Mouse (Mus musculus) lung, adult 18-20 months (tissue): ENCODE measurements around the gene Ralgapa2.
A peak's percentile ranks its signal among the peaks of the same experiment; 100 is the strongest.
"Not testable (repeated sequence)": the region's sequence is repeated elsewhere in the genome, so short reads cannot be mapped to it uniquely, and the experiment has no call there.

ENCODE experiments used
- DNase-seq, 2 experiments: peaks; one replicate each; pipeline ENCODE4 v3.0.0; 2022; ENCODE audit warnings: mixed read lengths in 2 of 2

The Ralgapa2 gene

DNA sequence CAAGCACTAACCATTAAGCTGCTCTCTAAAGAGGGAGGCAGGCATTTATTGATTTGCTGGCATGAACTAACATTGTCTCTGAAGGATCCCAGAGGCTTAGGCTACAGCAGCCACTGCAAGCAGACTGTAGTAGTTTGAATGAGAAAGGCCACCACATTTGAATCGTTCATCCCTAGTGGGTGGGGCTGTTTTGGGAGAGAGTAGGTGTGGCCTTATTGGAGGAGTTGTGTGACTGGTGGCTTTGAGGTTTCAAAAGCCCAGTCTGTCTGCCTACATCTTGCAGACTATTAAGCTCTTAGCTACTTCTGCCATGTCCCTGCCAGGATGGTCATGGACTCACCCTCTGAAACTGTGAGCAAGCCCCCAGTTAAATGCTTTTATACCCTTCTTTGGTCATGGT is 15.1 kb downstream of the Ralgapa2 start:
- no peak for DNase-seq

DNA sequence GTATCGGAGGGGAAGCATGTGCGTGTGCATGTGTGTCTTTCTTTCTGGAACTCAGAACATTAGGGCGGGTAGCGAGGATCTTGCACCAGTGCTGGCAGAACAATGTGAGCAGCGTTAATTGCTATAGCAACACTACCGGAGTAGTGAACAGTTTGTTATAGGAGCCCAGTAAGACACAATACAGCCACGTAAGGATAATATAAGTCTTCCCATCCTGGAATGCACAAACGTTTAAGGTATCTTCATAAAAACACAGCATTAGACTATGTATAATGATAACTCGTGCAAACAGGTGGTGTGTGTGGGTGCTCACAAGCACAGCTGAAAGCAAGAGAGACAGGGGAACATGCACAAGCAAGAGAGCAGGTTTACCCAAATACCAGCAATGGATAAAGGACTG is 16.4 kb downstream of the Ralgapa2 start:
- no peak for DNase-seq

DNA sequence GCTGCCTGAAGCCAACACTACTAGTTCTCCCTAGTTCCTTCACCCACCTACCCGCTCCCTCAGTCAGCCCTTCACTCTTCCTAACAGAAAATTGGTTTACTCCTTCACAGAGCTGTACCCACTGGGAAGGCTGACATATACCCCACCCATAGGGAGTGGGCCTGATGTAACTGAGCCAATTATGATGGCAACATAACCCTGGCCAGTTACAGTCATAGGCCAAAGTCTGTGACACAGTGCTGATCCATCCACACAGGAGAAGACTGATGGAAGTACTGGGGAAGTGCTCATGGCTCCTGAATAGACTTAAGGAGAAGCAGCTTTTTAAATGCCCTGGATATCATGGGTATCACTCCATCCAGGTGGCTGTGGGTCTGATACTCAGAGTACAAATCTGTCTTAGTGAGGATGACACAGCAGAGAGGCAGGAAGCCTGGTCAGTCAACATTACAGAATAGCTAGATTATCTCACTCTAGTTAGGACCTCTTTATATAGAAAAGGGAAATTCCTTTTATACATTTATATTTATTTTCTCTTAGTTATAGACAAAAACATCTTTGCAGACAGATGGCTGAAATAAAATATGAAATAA is 18.7 kb downstream of the Ralgapa2 start:
- DNase-seq: no peak

DNA sequence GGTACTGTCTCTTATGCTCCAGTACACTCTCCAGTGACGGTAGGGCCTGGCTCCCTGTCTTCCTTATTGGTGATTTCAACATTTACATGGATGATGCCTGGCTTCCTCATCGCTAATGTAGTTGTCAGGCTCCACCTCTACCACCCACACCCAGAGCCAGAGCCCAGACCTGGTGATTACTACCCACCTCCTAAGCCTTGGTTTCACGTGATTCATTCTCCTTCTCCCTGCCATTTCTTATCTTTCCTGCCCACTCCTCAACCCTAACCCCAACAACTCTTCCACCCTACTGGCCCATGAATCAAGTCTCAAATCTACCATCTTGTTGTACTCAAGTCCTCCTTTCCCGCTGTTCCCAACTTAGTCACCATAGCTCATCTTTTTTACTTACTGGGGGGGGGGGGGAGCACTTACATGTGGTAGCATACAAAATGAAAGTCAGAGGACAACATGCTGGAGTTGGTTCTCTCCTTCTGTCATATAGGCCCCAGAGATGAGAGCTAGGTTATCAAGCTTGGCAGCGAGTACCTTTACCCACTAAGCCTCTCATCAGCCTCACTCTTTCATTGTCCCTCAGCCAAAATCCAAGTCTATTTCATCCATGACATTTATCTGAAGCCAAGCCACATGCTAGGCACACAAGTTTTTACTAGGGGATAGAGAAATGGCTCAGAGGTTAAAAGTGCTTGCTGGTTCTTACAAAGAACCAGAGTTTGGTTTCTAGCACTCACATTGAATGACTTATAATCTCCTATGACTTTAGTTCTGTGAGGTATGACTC is 20.1 kb downstream of the Ralgapa2 start:
- DNase-seq: no peak

DNA sequence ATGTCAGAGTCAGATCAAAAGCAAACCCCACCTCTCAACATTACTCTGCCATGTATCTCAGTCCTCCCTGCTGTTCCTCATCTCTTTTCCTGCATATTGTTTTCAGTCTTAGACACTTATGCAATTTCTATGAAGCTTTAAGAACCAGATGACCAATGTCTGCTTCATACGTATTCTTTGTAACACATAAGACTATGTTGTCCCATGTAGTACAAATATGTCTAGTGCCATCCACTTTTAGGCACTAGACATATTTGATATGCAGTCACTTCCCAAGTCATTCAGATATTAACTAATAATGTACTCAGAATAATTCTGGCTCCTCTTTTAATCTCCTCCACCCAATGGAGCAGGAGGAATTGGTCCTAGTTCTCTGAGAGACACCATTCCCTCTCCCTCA is 21.2 kb downstream of the Ralgapa2 start:
- no peak for DNase-seq

DNA sequence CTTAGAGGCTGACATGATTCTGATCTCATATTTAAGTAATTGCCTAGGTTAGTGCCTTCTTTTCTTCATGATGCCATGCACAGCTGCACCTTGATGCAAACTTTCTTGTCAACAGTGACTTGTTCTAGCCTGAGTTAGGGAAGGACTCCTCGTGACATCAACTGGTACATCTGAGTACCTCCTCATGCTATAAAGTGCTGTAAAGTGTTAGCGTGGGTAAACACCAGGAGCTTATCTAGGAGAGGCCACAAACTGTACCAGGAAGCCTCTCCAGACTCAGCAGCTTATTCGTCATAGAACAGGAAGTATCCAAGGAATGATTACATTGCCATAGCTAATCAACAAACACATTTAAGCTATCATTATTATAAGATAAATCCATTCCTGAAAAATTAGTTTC is 23.9 kb downstream of the Ralgapa2 start:
- DNase-seq: peak; percentile 51 to 71

DNA sequence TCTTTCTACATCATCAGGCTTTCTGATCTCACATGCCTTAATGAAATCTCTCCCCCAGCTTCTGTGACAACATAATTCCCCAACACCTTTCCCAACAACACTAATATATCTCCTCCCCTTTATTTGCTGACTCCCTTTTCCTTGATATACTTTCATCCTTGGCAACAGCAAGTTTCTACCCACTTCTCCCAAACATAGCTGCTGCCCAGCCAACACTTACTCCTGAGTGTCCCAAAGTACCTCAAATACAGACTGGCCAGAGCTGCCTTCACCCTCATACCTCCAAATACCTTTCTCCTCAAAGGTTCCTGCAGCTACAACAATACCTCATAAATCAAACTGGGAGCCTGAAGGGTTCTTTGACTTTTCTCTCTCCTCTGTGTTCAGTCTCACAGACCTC is 29.3 kb downstream of the Ralgapa2 start:
- DNase-seq: peak in 1 of 2 experiments; percentile 47

DNA sequence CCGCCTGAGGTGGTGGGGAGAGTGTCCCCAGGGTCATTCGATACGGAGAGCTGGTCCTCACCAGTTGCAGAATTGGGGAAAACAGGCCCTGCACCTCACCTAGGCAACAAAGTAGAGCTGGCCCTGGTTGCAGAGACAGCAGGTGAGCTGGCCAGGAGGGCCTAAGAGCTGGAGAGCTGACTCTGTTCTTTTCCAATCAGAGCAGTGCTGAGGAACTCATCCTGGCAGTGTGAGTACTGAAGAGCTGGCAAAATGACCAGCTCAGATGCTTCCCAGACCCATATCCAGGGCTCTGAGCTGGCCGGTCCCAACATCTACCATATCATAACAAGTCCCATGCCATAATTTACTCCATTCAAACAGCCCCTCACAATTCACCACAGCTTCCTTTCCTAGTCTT is 34.7 kb downstream of the Ralgapa2 start:
- no peak for DNase-seq

DNA sequence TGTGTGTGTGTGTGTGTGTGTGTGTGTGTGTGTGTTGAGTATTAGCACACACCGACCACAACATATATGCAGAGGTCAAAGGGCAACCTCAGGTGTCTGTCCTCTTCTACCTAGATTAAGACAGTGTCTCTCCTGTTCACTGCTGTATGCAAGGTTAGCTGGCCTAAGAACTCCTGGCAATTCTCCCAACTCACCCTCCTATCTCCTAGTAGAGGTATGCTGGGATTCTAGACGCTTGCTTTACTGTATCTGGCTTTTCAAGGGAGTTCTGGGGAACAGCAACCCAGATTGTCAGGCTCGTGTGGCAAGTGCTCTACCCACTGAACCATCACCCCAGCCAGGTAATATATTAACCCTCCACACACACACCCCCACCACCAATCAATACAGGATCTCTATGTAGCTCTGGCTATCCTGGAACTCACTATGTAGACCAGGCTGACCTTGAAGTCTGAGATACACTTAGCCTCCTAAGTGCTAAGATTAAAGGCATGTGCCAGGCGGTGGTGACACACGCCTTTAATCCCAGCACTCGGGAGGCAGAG is 35.6 kb downstream of the Ralgapa2 start:
- no peak for DNase-seq

DNA sequence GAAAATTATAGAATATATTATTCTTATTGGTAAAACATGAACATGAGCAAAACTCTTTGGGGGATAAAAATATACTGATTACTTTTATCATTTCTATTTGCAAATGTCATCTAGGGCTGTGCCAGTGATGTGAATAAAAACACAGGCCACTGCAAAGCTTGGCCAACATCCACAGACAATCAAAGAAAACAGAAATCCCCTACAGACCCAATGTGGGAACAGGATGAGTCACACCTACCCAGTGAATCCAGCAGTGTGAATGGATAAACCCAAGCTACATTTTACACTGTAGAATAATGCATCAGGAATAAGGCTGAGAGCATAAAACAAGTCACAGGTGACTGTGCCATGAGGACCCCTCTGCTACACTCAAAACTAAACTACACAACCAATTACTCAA is 36.1 kb downstream of the Ralgapa2 start:
- DNase-seq: no peak

DNA sequence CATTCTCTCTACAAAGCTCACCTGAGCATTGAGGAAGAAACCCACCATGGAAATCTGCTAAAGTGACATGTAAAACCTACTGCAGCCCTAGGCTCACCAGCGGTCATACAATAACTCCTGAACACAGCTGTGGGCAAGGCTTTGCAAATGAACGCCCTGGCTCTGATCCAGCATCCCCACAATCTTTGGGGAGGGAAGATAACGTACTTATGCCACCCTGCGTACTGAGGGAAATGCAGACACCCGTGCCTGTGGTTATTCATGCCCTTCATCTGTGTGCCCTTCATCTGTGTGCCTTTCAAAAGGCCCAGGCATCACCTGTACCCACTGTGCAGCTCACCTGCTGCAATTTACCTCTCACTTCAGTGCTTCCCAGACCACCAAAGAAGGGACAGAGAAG is 41.2 kb downstream of the Ralgapa2 start:
- DNase-seq: no peak

DNA sequence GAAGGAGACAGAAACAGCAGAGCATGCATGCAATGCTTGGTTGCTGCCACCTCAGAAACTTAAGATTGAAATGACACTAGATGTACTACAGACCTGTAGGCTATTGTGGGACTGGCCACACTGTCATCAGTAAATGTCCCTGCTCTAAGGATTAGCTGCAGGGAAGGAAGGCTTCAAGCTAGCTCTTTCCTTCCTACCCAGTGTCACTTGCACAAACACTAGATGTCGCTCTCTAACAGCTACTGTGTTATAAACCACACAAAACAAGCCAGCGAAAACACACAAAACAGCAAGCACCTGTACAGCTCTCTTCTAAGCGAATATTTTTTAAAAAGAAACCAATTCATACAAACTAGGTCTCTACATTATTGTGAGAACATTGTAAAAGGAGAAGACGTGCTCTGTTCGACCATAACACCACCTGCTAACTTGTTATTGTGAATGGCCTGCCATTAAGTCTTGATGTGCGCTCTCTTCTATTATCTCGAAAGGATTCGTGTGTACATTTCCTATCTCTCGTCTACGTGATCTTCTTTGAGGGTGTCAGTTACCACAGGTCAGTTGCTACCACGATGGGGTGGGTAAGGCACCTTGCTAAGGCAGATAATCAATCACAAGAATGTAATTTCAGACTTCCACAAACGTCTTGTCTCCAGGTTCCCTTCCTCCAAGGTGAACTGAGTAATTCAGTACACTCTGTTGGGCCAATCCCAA is 42.3 kb downstream of the Ralgapa2 start:
- peak in 1 of 2 experiments; percentile 41 for DNase-seq

DNA sequence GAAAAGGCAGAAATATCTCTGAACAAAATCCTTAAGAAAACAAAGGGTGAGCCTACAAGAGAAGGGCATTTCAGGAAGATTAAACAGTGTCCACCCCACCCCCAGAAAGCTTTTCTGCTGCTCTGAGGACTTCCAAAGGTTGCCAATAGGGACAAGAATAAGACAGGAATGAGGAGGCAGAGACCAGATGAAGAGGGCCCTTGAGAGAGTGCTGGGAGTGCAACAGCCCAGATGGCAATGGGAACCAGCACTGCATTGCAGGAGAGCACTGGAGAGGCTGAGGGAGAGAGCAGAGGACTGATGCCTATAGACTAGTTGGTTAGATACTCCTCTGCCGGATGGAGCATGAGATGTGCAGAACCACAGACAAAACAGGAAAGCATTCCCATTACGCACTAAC is 43.2 kb downstream of the Ralgapa2 start:
- DNase-seq: no peak

DNA sequence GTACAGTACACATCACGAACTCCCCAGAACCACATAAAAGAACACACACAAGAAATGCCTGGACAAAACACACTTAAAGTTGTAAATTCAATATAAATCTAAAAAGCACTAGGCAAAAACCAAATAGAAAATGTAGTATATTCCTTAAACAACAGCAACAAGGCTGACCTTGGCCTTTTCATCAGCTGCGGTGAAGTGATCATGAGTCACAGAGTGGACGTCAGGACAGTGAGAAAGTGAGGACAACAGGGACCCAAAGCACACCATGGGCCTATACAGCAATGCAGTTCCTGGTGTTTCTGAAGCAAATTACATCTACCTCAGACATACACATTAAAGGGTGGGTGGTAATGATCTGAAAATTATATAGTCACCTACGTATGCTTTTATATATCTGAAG is 44.1 kb downstream of the Ralgapa2 start:
- no peak for DNase-seq

DNA sequence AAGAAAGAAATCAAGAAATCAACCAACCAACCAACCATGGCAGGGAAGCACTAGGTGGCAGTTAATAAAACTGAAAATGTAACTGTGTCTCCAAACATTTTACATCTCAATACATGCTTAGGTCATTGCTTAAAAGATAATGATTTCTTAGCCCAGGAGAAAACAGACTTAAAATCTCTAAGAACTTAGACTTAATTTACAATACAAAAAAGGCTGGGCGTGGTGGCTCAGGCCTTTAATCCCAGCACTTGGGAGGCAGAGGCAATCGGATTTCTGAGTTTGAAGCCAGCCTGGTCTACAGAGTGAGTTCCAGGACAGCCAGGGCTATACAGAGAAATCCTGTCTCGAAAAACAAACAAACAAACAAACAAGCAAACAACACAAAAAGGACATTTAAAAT is 45.3 kb downstream of the Ralgapa2 start:
- not testable (repeated sequence) for DNase-seq

DNA sequence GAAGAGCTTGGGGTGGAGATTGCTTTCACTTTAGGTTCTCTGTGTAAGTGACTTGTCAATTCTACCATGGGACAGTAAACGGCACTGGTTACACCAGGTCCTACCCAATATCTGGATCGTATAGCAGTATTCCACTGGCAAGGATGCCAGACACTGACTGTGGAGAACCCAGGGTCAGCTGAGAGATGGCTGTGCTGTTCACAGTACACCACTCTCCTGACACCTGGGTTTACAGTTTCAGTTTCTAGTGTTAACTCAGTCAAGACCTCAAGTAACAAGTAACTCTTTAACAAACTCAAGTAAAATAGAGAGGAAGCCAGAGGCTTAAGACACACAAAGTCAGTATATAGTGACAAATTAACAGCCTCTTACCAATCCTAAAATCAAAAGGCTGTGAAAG is 54.6 kb downstream of the Ralgapa2 start:
- no peak for DNase-seq

DNA sequence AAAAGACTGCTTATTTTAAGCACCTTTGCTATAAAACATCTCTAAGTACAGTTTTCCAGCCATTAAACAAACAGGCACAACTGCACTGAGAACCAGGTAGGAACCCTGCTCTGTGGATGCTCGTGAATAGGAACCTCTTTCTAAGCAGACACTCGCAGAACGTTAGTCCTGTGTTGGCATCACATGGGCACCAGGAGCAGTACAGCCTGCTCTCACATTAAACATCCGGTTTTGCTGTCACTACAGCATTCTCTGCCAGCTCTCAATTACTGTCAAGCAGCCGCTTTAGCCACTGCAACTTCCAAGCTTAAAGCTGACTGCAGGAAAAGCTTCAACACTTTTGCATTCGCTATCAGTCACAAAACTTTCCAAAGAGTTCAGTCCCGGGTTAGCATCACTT is 55.5 kb downstream of the Ralgapa2 start:
- no peak for DNase-seq

DNA sequence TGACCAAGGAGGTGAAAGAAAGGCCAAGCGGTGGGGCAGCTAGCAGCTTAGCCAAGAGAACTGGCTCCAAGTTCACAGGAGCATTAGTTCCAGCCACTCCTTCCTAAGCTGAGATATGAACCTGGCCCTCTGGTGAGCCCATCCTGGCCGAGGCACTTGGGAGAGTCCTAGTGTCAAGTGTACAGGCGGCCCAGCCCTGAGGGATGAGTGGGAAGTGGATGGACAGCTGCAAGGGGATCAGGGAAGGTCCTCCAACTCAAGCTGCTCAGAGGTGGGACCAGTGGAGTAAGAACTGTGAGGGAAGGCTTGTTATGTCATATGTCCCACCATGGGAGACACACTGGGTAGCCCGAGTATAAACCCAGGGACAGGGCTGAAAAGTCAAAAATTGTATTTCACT is 56.1 kb downstream of the Ralgapa2 start:
- no peak for DNase-seq

DNA sequence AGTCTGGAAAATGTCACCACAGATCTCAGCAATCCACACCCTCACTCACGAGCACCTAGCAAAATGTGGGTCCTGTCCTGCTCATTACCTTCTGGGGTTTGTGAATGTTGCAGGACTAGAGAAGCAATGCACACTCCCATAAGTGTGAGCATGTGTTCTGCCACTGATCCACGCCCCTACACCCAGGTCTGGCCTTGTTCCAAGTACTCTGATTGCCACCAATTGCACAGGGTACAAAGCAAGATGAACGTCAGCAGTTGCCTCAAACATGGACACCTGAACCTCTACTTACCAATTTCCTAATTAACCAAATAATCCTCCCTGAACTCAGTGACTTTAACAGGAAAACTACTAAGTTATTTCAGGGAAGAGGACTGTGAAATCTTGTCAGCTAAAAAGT is 68.1 kb downstream of the Ralgapa2 start:
- DNase-seq: no peak

DNA sequence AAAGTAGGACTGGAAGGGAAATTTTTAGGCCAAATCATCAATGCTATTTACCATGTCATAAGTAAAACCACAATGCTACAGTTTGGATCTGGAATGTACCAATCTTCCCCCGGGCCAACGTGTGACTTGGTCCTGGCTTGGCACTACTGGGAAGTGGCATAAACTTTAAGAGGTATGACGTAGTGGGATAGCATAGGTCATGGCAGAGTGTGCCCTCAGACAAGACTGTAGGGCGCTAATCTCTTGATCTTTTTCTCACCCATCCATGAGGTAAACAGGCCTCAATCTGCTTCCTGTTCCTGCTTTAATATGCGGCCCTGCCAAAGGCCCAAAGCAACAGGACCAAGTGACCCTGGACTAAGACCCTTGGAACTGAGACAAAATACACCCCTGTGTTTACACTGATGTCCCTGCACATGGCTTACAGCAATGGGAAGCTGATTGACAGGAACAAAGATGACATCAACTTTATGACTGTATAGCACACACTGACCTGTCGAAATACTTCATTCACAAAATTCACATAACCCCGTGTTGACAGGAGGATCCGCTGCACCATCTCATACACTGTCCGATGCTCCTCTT is 68.8 kb downstream of the Ralgapa2 start:
- DNase-seq: peak in 1 of 2 experiments; percentile 15

DNA sequence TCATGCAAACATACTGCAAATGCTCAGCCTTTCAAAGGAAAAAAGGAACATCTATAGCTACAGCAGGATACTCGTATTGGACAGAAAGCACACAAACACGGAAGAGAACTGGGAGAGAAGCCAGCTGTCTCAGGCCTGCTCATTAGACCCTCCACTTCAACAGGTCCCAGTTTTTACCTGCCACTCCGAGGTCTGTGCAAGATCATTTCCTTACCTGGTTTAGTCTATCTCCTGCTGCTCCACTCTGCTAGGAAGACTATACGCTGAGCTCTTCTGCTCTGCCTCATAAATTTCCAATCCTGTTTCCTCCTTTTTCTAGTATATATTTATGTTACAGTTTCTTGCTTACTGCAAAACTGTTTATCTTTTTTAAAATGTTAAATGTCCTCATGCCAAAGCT is 70.4 kb downstream of the Ralgapa2 start:
- no peak for DNase-seq

DNA sequence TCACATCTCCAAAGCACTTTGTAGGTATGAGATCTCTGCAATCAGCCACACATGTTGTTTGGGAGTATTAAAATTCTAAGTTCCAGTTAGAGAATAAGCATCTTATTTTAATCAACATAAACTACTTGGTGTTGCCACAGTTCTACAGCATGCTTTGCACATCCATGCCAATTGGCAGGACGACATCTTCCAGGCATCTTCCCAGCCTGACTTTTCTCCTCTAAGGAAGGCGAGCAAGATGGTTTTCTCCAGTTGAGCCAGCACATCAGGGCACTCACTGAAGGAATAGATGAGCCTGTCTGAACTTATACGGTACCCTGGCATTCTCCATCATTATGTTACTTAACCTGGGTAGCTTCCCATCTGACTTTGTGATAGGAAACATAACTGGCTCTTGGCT is 83.4 kb downstream of the Ralgapa2 start:
- no peak for DNase-seq

DNA sequence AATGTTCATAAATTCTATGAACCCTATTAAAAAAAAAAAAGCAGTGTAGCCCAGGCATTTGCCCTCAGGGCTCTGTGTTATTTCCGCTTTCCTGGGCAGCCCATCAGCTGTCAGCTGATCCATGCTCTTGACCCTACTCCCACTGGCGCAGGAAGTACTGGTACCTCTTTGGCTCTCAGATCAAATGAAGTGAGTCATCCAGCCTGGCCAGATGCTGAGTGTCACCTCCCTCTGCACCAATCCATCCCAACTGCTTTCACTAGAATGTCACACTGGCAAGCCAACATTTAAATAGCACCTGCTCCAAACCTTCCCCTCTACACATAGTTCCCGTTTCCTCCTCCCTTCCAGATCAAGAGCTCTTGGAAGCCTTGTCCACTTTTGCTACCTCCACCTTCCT is 84.8 kb downstream of the Ralgapa2 start:
- peak in 1 of 2 experiments; percentile 10 for DNase-seq
